Mouse (Mus musculus): ENCODE measurements at regions not wholly inside any gene's neighbourhood (a gene's known extent, or its start where the extent isn't known, plus 50 kb on each side); places are given as distances from the start of the nearest gene placed in this dataset.

GRCm38 (mm10) chr16:39801063-39801462 lies 183.1 kb upstream of the Lsamp start:
- H3K27ac ChIP-seq = no peak overlapping the region
- no peak overlapping the region for H3K4me3 ChIP-seq
- DNase-seq (ENCODE audit: low spot score in 2 of 2) = no peak
- no peak for TF ChIP-seq CTCF (conservative IDR thresholded peaks at IDR 0.05)

- Histone ChIP-seq H3K4me3 (no peak overlapping the region), H3K27ac (no peak overlapping the region)
- TF ChIP-seq CTCF (conservative IDR thresholded peaks at IDR 0.05) = no peak
- DNase-seq (ENCODE audit: low spot score in 2 of 2) = no peak
Measured at GRCm38 (mm10) chr16:39820131-39820530, 164.0 kb upstream of the Lsamp start.

GRCm38 (mm10) chr16:39834241-39834640 lies 149.9 kb upstream of the Lsamp start:
- TF ChIP-seq CTCF (conservative IDR thresholded peaks at IDR 0.05) = no peak
- no peak overlapping the region for H3K27ac ChIP-seq
- DNase-seq (ENCODE audit: low spot score in 2 of 2) = no peak
- no peak overlapping the region for H3K4me3 ChIP-seq

- DNase-seq (ENCODE audit: low spot score in 2 of 2) = no peak
- TF ChIP-seq CTCF (conservative IDR thresholded peaks at IDR 0.05) = no peak
- Histone ChIP-seq H3K4me3 (no peak overlapping the region), H3K27ac (no peak overlapping the region)
Measured at GRCm38 (mm10) chr16:39881525-39881924, 102.6 kb upstream of the Lsamp start.

DNA sequence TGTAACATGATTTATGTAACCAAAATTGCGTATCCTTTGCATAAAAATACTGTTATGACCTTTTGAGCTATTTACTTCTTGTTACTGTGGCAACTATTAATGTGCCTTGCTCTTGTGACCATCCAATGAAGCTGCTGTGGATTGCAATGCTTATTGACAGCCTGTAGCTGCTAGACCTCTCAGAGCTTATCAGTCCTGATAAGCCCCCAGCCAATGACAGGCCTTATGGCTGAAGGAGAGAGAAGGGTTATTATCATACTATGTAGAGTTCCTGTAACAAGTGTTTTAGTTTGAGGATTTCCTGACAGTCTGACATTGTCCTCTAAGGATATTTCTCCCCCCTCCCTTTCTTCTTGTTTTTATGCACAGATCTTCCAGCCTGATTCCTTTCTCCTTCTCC lies 96.2 kb upstream of the Lsamp start:
- no peak overlapping the region for H3K4me3 ChIP-seq
- TF ChIP-seq CTCF (conservative IDR thresholded peaks at IDR 0.05) = no peak
- H3K27ac ChIP-seq = no peak overlapping the region
- DNase-seq (ENCODE audit: low spot score in 2 of 2) = no peak
